Mouse (Mus musculus) mouse trophoblast stem cell (cell line): ENCODE results near the gene Pde2a.
"Not testable (repeated sequence)": the region's sequence is repeated elsewhere in the genome, so short reads cannot be mapped to it uniquely, and the experiment has no call there.

Source experiments
- in situ Hi-C, 2 experiments: fragments of 300-500 bp; cut with MseI, MboI; formaldehyde crosslinking; loops; 2 replicates in 1 of 2; 3 replicates in 1 of 2; pipeline ENCODE4 v1.15.1; 2025

Gene Pde2a

GRCm38 (mm10) chr7:101513655-101514054 lies 92.2 kb downstream of the Pde2a start:
- in situ Hi-C loops: no loop called here

- in situ Hi-C loops: no loop called here
Observed at GRCm38 (mm10) chr7:101514768-101515167, 93.3 kb downstream of the Pde2a start.

- in situ Hi-C loops: no loop called here
Observed at GRCm38 (mm10) chr7:101515295-101515694, 93.8 kb downstream of the Pde2a start.

- in situ Hi-C loops: no loop called here
Observed at GRCm38 (mm10) chr7:101516460-101516859, 95.0 kb downstream of the Pde2a start.

GRCm38 (mm10) chr7:101521696-101522095 lies 100.2 kb downstream of the Pde2a start:
- in situ Hi-C loops: no loop called here

GRCm38 (mm10) chr7:101523205-101523604 lies 101.7 kb downstream of the Pde2a start:
- in situ Hi-C loops: no loop called here

GRCm38 (mm10) chr7:101526484-101526883 lies 105.0 kb downstream of the Pde2a start:
- in situ Hi-C loops: loop anchor here in 1 of 2 experiments (25.0 kb wide), 1 partner anchor 89 kb away; no protein-coding TSS in a partner anchor

GRCm38 (mm10) chr7:101534428-101534827 lies 112.9 kb downstream of the Pde2a start:
- in situ Hi-C loops: loop anchor here in 1 of 2 experiments (25.0 kb wide), 1 partner anchor 97 kb away; no protein-coding TSS in a partner anchor

GRCm38 (mm10) chr7:101535102-101535501 lies 113.6 kb downstream of the Pde2a start:
- in situ Hi-C loops: loop anchor here in 1 of 2 experiments (25.0 kb wide), 1 partner anchor 98 kb away; no protein-coding TSS in a partner anchor

GRCm38 (mm10) chr7:101535517-101535916 lies 114.0 kb downstream of the Pde2a start:
- in situ Hi-C loops: loop anchor here in 1 of 2 experiments (25.0 kb wide), 1 partner anchor 98 kb away; no protein-coding TSS in a partner anchor

GRCm38 (mm10) chr7:101537541-101537940 lies 116.0 kb downstream of the Pde2a start:
- in situ Hi-C loops: loop anchor here in 1 of 2 experiments (25.0 kb wide), 1 partner anchor 100 kb away; no protein-coding TSS in a partner anchor

- in situ Hi-C loops: loop anchor here in 1 of 2 experiments (25.0 kb wide), 1 partner anchor 101 kb away; no protein-coding TSS in a partner anchor
Observed at GRCm38 (mm10) chr7:101538141-101538933, 116.8 kb downstream of the Pde2a start.

GRCm38 (mm10) chr7:101539774-101540173 lies 118.3 kb downstream of the Pde2a start:
- in situ Hi-C loops: loop anchor here in 1 of 2 experiments (25.0 kb wide), 1 partner anchor 102 kb away; no protein-coding TSS in a partner anchor

GRCm38 (mm10) chr7:101540684-101541083 lies 119.2 kb downstream of the Pde2a start:
- in situ Hi-C loops: loop anchor here in 1 of 2 experiments (25.0 kb wide), 1 partner anchor 103 kb away; no protein-coding TSS in a partner anchor

GRCm38 (mm10) chr7:101541132-101541531 lies 119.6 kb downstream of the Pde2a start:
- in situ Hi-C loops: loop anchor here in 1 of 2 experiments (25.0 kb wide), 1 partner anchor 104 kb away; no protein-coding TSS in a partner anchor

- in situ Hi-C loops: loop anchor here in 1 of 2 experiments (25.0 kb wide), 1 partner anchor 104 kb away; no protein-coding TSS in a partner anchor
Observed at GRCm38 (mm10) chr7:101541734-101542133, 120.2 kb downstream of the Pde2a start.

- in situ Hi-C loops: loop anchor here in 1 of 2 experiments (25.0 kb wide), 1 partner anchor 110 kb away; no protein-coding TSS in a partner anchor
Observed at GRCm38 (mm10) chr7:101547651-101548050, 126.2 kb downstream of the Pde2a start.

GRCm38 (mm10) chr7:101549266-101549665 lies 127.8 kb downstream of the Pde2a start:
- in situ Hi-C loops: loop anchor here in 1 of 2 experiments (25.0 kb wide), 1 partner anchor 112 kb away; no protein-coding TSS in a partner anchor

GRCm38 (mm10) chr7:101550686-101551485 lies 129.4 kb downstream of the Pde2a start:
- in situ Hi-C loops: no loop called here

GRCm38 (mm10) chr7:101551530-101551929 lies 130.0 kb downstream of the Pde2a start:
- in situ Hi-C loops: no loop called here

GRCm38 (mm10) chr7:101555473-101555872 lies 134.0 kb downstream of the Pde2a start:
- in situ Hi-C loops: not testable (repeated sequence)
